Mouse (Mus musculus) liver, adult 2 months (tissue): ENCODE measurements at regions not wholly inside any gene's neighbourhood (a gene's known extent, or its start where the extent isn't known, plus 50 kb on each side); places are given as distances from the start of the nearest gene placed in this dataset.

ENCODE experiments used
- DNase-seq: peaks from one replicate; pipeline ENCODE4 v3.0.0-alpha.2; 2011; ENCODE audit warnings: low read depth, low spot score; ENCODE audit errors: extremely low read depth
- H3K27ac ChIP-seq: fragments of 200-500 bp; replicated peaks from 2 replicates; pipeline ENCODE4 v1.5.1; 2012; ENCODE audit warnings: low read depth, mild to moderate bottlenecking, control low read depth, inconsistent platforms, low read length; ENCODE audit not compliant: insufficient read depth
- H3K27me3 ChIP-seq: fragments of 200-500 bp; 2 replicates; pipeline ENCODE4 v1.6.1; 2012; ENCODE audit warnings: mild to moderate bottlenecking, moderate library complexity, low read length, inconsistent platforms; ENCODE audit not compliant: control insufficient read depth, insufficient read depth
- H3K36me3 ChIP-seq: fragments of 200-500 bp; 2 replicates; pipeline ENCODE4 v1.6.1; 2012; ENCODE audit warnings: low read length, inconsistent platforms; ENCODE audit not compliant: control insufficient read depth, insufficient read depth
- H3K4me1 ChIP-seq: fragments of 200-500 bp; 2 replicates; pipeline ENCODE4 v1.6.1; 2011; ENCODE audit warnings: low read length; ENCODE audit not compliant: control insufficient read depth, insufficient read depth
- H3K4me3 ChIP-seq: fragments of 200-500 bp; 2 replicates; pipeline ENCODE4 v1.5.1; 2011; ENCODE audit warnings: low read depth, mild to moderate bottlenecking, control low read depth, low read length, moderate library complexity; ENCODE audit not compliant: insufficient read depth
- H3K79me2 ChIP-seq: fragments of 200-500 bp; 2 replicates; pipeline ENCODE4 v1.6.1; 2012; ENCODE audit warnings: inconsistent platforms, mild to moderate bottlenecking, low read length, moderate library complexity; ENCODE audit not compliant: control insufficient read depth, insufficient read depth
- H3K9ac ChIP-seq: fragments of 200-500 bp; 2 replicates; pipeline ENCODE4 v1.6.1; 2012; ENCODE audit warnings: low read depth, mild to moderate bottlenecking, control low read depth, inconsistent platforms, low read length
- CTCF ChIP-seq: fragments of 200-500 bp; IDR thresholded peaks from 2 replicates; pipeline ENCODE4 v1.5.1; 2011; ENCODE audit warnings: low read depth, low read length, control low read depth
- POLR2A ChIP-seq: fragments of 200-500 bp; IDR thresholded peaks from 2 replicates; pipeline ENCODE4 v1.6.1; 2011; ENCODE audit warnings: low read length, control low read depth; ENCODE audit not compliant: insufficient read depth; ENCODE audit errors: extremely low read depth
- WGBS: fragments of 180-500 bp; shearing (Covaris S2); methylation state at CpG from one replicate; pipeline ENCODE4 v1.1.7; 2018; 5-methylcytosine and 5-hydroxymethylcytosine counted together

- Histone ChIP-seq H3K27me3 (no peaks in the 10 kb centered on the region), H3K79me2 (no peaks in the 10 kb centered on the region), H3K4me1 (no peaks in the 10 kb centered on the region), H3K36me3 (no peaks in the 10 kb centered on the region), H3K4me3 (no peak overlapping the region), H3K9ac (no peak overlapping the region), H3K27ac (no peak overlapping the region)
- 80% methylated on average over 2 of the region's 2 CpGs for WGBS
- DNase-seq: no peak
- TF ChIP-seq POLR2A (no peak), CTCF (no peak)
Observed at GRCm38 (mm10) chr3:131983292-131983691, 101.8 kb upstream of the Dkk2 start.

GRCm38 (mm10) chr3:131998838-131999613 is 86.1 kb upstream of the Dkk2 start:
- no peak overlapping the region for H3K27ac ChIP-seq
- H3K9ac ChIP-seq: no peak overlapping the region
- no peaks in the 10 kb centered on the region for H3K36me3 ChIP-seq
- DNase-seq: no peak
- no peaks in the 10 kb centered on the region for H3K4me1 ChIP-seq
- TF ChIP-seq POLR2A (no peak), CTCF (no peak)
- no peak overlapping the region for H3K4me3 ChIP-seq
- no peaks in the 10 kb centered on the region for H3K79me2 ChIP-seq
- no peaks in the 10 kb centered on the region for H3K27me3 ChIP-seq
- WGBS: 95% methylated on average over 6 of the region's 6 CpGs

DNA sequence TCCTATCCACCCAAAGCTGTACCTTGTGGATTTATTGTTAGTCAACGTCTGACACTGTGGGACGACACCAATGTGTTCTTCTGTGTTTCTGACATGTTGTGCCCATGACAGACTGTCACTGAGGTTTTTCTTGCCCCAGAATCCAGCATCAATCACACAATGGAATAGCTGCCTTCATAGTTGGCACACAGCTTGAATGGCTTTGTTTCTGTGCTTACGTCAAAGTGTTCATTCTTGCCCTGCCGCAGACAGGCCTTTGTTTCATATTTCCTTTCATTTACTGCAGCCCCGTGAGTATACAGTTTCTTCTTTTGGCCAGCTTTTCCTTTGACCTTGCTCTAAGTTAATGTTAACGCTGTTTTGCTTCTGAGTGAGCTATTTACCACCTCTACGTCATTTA is 78.9 kb upstream of the Dkk2 start:
- TF ChIP-seq POLR2A: no peak
- no peak for TF ChIP-seq CTCF

GRCm38 (mm10) chr3:132006912-132007311 is 78.2 kb upstream of the Dkk2 start:
- H3K79me2 ChIP-seq: no peaks in the 10 kb centered on the region
- WGBS: 88% methylated on average over 11 of the region's 11 CpGs
- H3K4me3 ChIP-seq: no peak overlapping the region
- no peaks in the 10 kb centered on the region for H3K4me1 ChIP-seq
- no peak for DNase-seq
- no peak overlapping the region for H3K27ac ChIP-seq
- H3K27me3 ChIP-seq: no peaks in the 10 kb centered on the region
- no peaks in the 10 kb centered on the region for H3K36me3 ChIP-seq
- TF ChIP-seq POLR2A: no peak
- TF ChIP-seq CTCF: no peak
- no peak overlapping the region for H3K9ac ChIP-seq

More for the DNA sequence above, 78.9 kb upstream of the Dkk2 start:
- no peak for DNase-seq
- Histone ChIP-seq H3K4me3 (no peak overlapping the region), H3K79me2 (no peaks in the 10 kb centered on the region), H3K9ac (no peak overlapping the region), H3K4me1 (no peaks in the 10 kb centered on the region), H3K27me3 (no peaks in the 10 kb centered on the region), H3K36me3 (no peaks in the 10 kb centered on the region), H3K27ac (no peak overlapping the region)
- WGBS: 84% methylated on average over 7 of the region's 7 CpGs

- no peak overlapping the region for H3K27ac ChIP-seq
- no peaks in the 10 kb centered on the region for H3K79me2 ChIP-seq
- TF ChIP-seq CTCF (no peak), POLR2A (no peak)
- no peaks in the 10 kb centered on the region for H3K27me3 ChIP-seq
- H3K4me1 ChIP-seq: no peaks in the 10 kb centered on the region
- no peak overlapping the region for H3K9ac ChIP-seq
- H3K4me3 ChIP-seq: no peak overlapping the region
- H3K36me3 ChIP-seq: no peaks in the 10 kb centered on the region
- DNase-seq: no peak
- 82% methylated on average over 4 of the region's 4 CpGs for WGBS
Observed at GRCm38 (mm10) chr3:132007356-132007755, 77.7 kb upstream of the Dkk2 start.

DNA sequence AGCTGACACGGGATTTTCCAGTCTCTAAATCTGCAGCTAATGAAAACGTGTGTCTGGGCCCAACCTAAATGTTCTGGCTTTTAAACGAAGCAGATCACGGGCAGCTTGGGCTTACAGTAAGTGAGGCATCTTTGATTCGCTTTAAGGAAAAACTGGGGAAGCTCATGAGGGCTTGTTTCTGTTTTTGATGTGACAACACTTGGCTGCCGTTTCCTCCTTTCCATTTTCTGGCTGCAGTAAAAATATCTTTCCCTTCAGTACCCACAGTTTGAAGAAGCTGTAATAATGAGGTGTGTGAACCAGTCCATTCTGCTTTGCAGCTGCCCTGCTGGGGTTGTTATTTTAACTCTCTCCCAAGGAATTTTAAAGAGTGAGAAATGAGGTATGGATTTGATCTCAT is 69.9 kb upstream of the Dkk2 start:
- no peak overlapping the region for H3K4me3 ChIP-seq
- 60% methylated on average over 6 of the region's 6 CpGs for WGBS
- TF ChIP-seq POLR2A: no peak
- TF ChIP-seq CTCF: no peak
- no peaks in the 10 kb centered on the region for H3K4me1 ChIP-seq
- H3K9ac ChIP-seq: no peak overlapping the region
- H3K79me2 ChIP-seq: no peaks in the 10 kb centered on the region
- H3K27ac ChIP-seq: no peak overlapping the region
- no peak for DNase-seq
- no peaks in the 10 kb centered on the region for H3K36me3 ChIP-seq
- no peaks in the 10 kb centered on the region for H3K27me3 ChIP-seq
